Mouse (Mus musculus): ENCODE measurements around the gene Rnase2a. TPM values are rescaled to one million over a fixed set of nuclear protein-coding genes. Genes with fewer than 3 reads are reported as not detected.
"Not testable (repeated sequence)": the region's sequence is repeated elsewhere in the genome, so short reads cannot be mapped to it uniquely, and the experiment has no call there.

The Rnase2a gene
- total RNA-seq, 1 experiment: not detected

DNA sequence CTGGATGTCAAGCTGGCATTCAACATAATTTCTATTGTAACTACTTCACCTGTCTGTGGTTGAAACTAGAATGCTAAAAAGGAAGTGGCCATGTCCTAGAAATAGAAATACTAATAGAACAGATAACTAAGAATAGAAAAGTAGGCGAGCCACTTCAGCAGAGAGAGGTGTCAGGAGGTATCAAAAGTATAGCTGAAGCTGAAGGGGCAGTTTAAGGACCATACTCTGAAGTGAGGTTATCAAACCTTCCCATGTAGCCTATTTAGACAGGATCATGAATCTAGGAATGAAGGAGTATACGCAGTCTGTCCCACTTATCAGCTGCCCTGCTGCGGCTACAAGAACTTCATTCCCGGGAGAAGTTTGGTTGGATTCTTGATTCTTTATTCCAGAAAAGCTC lies 9.8 kb upstream of the Rnase2a start:
- no peak for DNase-seq (ENCODE audit: low read depth, low spot score)
- H3K9me3 ChIP-seq (ENCODE audit: control insufficient read depth, insufficient read depth, low read depth, low read length): no peaks in the 10 kb centered on the region
- no peaks in the 10 kb centered on the region for H3K36me3 ChIP-seq (ENCODE audit: control insufficient read depth, insufficient read depth, low read length, poor library complexity, severe bottlenecking)
- in situ Hi-C loops (cut with MboI; ENCODE audit: low sequenced_read_pairs in 2 of 2, unreplicated experiment in 2 of 2): no loop called here
- no peak overlapping the region for H3K9ac ChIP-seq (ENCODE audit: insufficient read depth, low read depth, low read length, poor library complexity, severe bottlenecking)
- H3K4me3 ChIP-seq (ENCODE audit: insufficient read depth in 1 of 2, low read depth in 1 of 2, low read length in 2 of 2, poor library complexity in 1 of 2, severe bottlenecking in 1 of 2): no peak overlapping the region
- TF ChIP-seq HCFC1 (IDR thresholded peaks at IDR 0.05; ENCODE audit: borderline replicate concordance, insufficient read depth, low read length) (no peak), ZC3H11A (IDR thresholded peaks at IDR 0.05; ENCODE audit: borderline replicate concordance, low read depth, low read length) (no peak), CHD2 (IDR thresholded peaks at IDR 0.05; ENCODE audit: low read depth, low read length) (no peak), ZNF384 (IDR thresholded peaks at IDR 0.05; ENCODE audit: low read depth, low read length) (no peak), MAFK (IDR thresholded peaks at IDR 0.05; ENCODE audit: insufficient read depth, low read depth, low read length) (no peak)
- H3K4me1 ChIP-seq (ENCODE audit: control insufficient read depth in 2 of 2, insufficient read depth in 2 of 2, low read length in 2 of 2, poor library complexity in 1 of 2): no peaks in the 10 kb centered on the region
- H3K27ac ChIP-seq (ENCODE audit: insufficient read depth, low read depth, low read length, poor library complexity, severe bottlenecking): no peak overlapping the region

DNA sequence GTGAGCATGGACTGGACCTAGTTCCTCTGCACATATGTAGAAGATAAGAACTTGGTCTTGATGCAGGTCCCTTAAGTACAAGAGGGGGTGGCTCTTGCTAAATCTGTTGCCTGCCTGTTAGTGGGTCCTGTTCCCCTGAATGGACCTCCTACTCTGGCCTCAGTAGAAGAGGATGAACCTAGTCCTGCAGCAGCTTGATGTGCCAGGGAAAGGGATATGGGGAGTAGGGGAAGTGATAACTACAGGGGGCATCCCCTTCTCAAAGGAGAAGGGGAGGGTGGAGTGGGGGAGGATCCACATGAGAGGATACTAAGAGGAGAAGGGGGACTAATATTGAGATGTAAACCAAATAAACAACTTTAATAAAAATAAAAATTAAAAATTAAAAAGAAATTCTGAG lies 6.5 kb upstream of the Rnase2a start:
- no peaks in the 10 kb centered on the region for H3K4me1 ChIP-seq (ENCODE audit: control insufficient read depth in 2 of 2, insufficient read depth in 2 of 2, low read length in 2 of 2, poor library complexity in 1 of 2)
- H3K9me3 ChIP-seq (ENCODE audit: control insufficient read depth, insufficient read depth, low read depth, low read length): no peaks in the 10 kb centered on the region
- TF ChIP-seq ZC3H11A (IDR thresholded peaks at IDR 0.05; ENCODE audit: borderline replicate concordance, low read depth, low read length) (no peak), CHD2 (IDR thresholded peaks at IDR 0.05; ENCODE audit: low read depth, low read length) (no peak), MAFK (IDR thresholded peaks at IDR 0.05; ENCODE audit: insufficient read depth, low read depth, low read length) (no peak), HCFC1 (IDR thresholded peaks at IDR 0.05; ENCODE audit: borderline replicate concordance, insufficient read depth, low read length) (no peak), ZNF384 (IDR thresholded peaks at IDR 0.05; ENCODE audit: low read depth, low read length) (no peak)
- in situ Hi-C loops (cut with MboI; ENCODE audit: low sequenced_read_pairs in 2 of 2, unreplicated experiment in 2 of 2): loop anchor here (5.0 kb wide), 1 partner anchor 80 kb away; no protein-coding TSS in a partner anchor
- no peak overlapping the region for H3K9ac ChIP-seq (ENCODE audit: insufficient read depth, low read depth, low read length, poor library complexity, severe bottlenecking)
- no peak overlapping the region for H3K4me3 ChIP-seq (ENCODE audit: insufficient read depth in 1 of 2, low read depth in 1 of 2, low read length in 2 of 2, poor library complexity in 1 of 2, severe bottlenecking in 1 of 2)
- no peak for DNase-seq (ENCODE audit: low read depth, low spot score)
- no peaks in the 10 kb centered on the region for H3K36me3 ChIP-seq (ENCODE audit: control insufficient read depth, insufficient read depth, low read length, poor library complexity, severe bottlenecking)
- no peak overlapping the region for H3K27ac ChIP-seq (ENCODE audit: insufficient read depth, low read depth, low read length, poor library complexity, severe bottlenecking)

GRCm38 (mm10) chr14:51259741-51260140 lies 3.8 kb upstream of the Rnase2a start:
- H3K36me3 ChIP-seq (ENCODE audit: control insufficient read depth, insufficient read depth, low read length, poor library complexity, severe bottlenecking): no peaks in the 10 kb centered on the region
- in situ Hi-C loops (cut with MboI; ENCODE audit: low sequenced_read_pairs in 2 of 2, unreplicated experiment in 2 of 2): loop anchor here (5.0 kb wide), 1 partner anchor 77 kb away; no protein-coding TSS in a partner anchor

DNA sequence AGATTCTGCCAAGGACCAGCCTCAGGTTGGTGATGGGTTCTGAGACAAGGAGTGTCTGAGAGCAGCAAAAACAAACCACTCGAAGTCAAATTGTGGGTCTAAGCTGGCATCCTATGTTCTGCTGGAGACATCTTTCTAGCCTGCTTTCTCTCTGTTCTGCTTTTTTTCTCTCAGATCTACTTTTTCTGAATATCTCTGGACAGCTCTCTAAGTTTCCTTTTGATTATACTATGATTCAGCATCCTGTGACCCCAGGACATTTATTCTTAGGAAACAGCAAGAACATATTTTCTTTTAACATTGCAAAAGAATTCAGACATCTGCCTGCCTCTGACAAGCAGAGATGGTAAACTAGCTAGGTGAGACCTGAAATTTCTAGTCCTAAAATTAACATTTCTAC lies 2.3 kb downstream of the Rnase2a start:
- H3K9ac ChIP-seq (ENCODE audit: insufficient read depth, low read depth, low read length, poor library complexity, severe bottlenecking): no peak overlapping the region
- no peaks in the 10 kb centered on the region for H3K4me1 ChIP-seq (ENCODE audit: control insufficient read depth in 2 of 2, insufficient read depth in 2 of 2, low read length in 2 of 2, poor library complexity in 1 of 2)
- in situ Hi-C loops (cut with MboI; ENCODE audit: low sequenced_read_pairs in 2 of 2, unreplicated experiment in 2 of 2): no loop called here
- no peak overlapping the region for H3K27ac ChIP-seq (ENCODE audit: insufficient read depth, low read depth, low read length, poor library complexity, severe bottlenecking)
- H3K36me3 ChIP-seq (ENCODE audit: control insufficient read depth, insufficient read depth, low read length, poor library complexity, severe bottlenecking): no peaks in the 10 kb centered on the region
- TF ChIP-seq ZNF384 (IDR thresholded peaks at IDR 0.05; ENCODE audit: low read depth, low read length) (no peak), HCFC1 (IDR thresholded peaks at IDR 0.05; ENCODE audit: borderline replicate concordance, insufficient read depth, low read length) (no peak), CHD2 (IDR thresholded peaks at IDR 0.05; ENCODE audit: low read depth, low read length) (no peak), MAFK (IDR thresholded peaks at IDR 0.05; ENCODE audit: insufficient read depth, low read depth, low read length) (no peak), ZC3H11A (IDR thresholded peaks at IDR 0.05; ENCODE audit: borderline replicate concordance, low read depth, low read length) (no peak)
- no peak overlapping the region for H3K4me3 ChIP-seq (ENCODE audit: insufficient read depth in 1 of 2, low read depth in 1 of 2, low read length in 2 of 2, poor library complexity in 1 of 2, severe bottlenecking in 1 of 2)
- no peak for DNase-seq (ENCODE audit: low read depth, low spot score)
- H3K9me3 ChIP-seq (ENCODE audit: control insufficient read depth, insufficient read depth, low read depth, low read length): no peaks in the 10 kb centered on the region

More at GRCm38 (mm10) chr14:51259741-51260140, 3.8 kb upstream of the Rnase2a start:
- no peak overlapping the region for H3K4me3 ChIP-seq (ENCODE audit: insufficient read depth in 1 of 2, low read depth in 1 of 2, low read length in 2 of 2, poor library complexity in 1 of 2, severe bottlenecking in 1 of 2)
- DNase-seq (ENCODE audit: low read depth, low spot score): no peak
- TF ChIP-seq MAFK (IDR thresholded peaks at IDR 0.05; ENCODE audit: insufficient read depth, low read depth, low read length): no peak
- TF ChIP-seq ZNF384 (IDR thresholded peaks at IDR 0.05; ENCODE audit: low read depth, low read length): no peak
- TF ChIP-seq ZC3H11A (IDR thresholded peaks at IDR 0.05; ENCODE audit: borderline replicate concordance, low read depth, low read length): no peak
- TF ChIP-seq CHD2 (IDR thresholded peaks at IDR 0.05; ENCODE audit: low read depth, low read length): no peak
- TF ChIP-seq HCFC1 (IDR thresholded peaks at IDR 0.05; ENCODE audit: borderline replicate concordance, insufficient read depth, low read length): no peak
- no peak overlapping the region for H3K9ac ChIP-seq (ENCODE audit: insufficient read depth, low read depth, low read length, poor library complexity, severe bottlenecking)
- no peaks in the 10 kb centered on the region for H3K9me3 ChIP-seq (ENCODE audit: control insufficient read depth, insufficient read depth, low read depth, low read length)
- H3K4me1 ChIP-seq (ENCODE audit: control insufficient read depth in 2 of 2, insufficient read depth in 2 of 2, low read length in 2 of 2, poor library complexity in 1 of 2): no peaks in the 10 kb centered on the region
- no peak overlapping the region for H3K27ac ChIP-seq (ENCODE audit: insufficient read depth, low read depth, low read length, poor library complexity, severe bottlenecking)

DNA sequence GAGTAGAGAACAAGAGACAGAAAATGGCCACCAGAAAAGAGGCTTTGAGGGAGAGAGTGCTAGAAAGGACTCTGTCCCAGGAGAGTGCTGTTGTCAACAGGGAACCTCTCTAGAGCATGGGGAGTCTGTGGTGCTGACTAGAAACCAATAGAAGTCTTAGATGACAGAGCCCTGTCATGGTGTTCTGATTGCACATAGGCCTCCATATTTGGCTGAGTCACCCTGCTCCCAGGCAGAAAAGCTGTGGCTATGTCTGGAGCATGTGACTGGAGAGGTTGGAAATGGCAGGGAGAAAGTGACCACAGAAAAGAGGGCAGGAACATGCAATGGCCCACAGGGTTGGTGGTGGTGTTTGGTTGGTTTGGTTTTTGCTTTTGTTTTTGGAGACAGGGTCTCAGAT lies 3.7 kb downstream of the Rnase2a start:
- H3K9ac ChIP-seq (ENCODE audit: insufficient read depth, low read depth, low read length, poor library complexity, severe bottlenecking); in situ Hi-C loops (cut with MboI; ENCODE audit: low sequenced_read_pairs in 2 of 2, unreplicated experiment in 2 of 2); H3K9me3 ChIP-seq (ENCODE audit: control insufficient read depth, insufficient read depth, low read depth, low read length); H3K4me3 ChIP-seq (ENCODE audit: insufficient read depth in 1 of 2, low read depth in 1 of 2, low read length in 2 of 2, poor library complexity in 1 of 2, severe bottlenecking in 1 of 2); H3K36me3 ChIP-seq (ENCODE audit: control insufficient read depth, insufficient read depth, low read length, poor library complexity, severe bottlenecking); DNase-seq (ENCODE audit: low read depth, low spot score); H3K4me1 ChIP-seq (ENCODE audit: control insufficient read depth in 2 of 2, insufficient read depth in 2 of 2, low read length in 2 of 2, poor library complexity in 1 of 2); H3K27ac ChIP-seq (ENCODE audit: insufficient read depth, low read depth, low read length, poor library complexity, severe bottlenecking): not testable (repeated sequence)
